Mouse (Mus musculus) gastrocnemius, postnatal 10 days (tissue): ENCODE measurements around the gene Gm21954. TPM values are rescaled to one million over a fixed set of nuclear protein-coding genes. Genes with fewer than 3 reads are reported as not detected.

ENCODE experiments used
- DNase-seq: peaks from one replicate; pipeline ENCODE4 v3.0.0; 2021; ENCODE audit warnings: mixed read lengths
- total RNA-seq, 2 experiments: library from RNA; stranded (reverse); gene quantifications; 2 replicates each; pipeline ENCODE4 v1.2.3; 2021

Gm21954 gene
- total RNA-seq, 2 experiments from 2014 or later: not detected

GRCm38 (mm10) chr3:55462904-55463668, 8.9 kb downstream of the Gm21954 start:
- no peak for DNase-seq

DNA sequence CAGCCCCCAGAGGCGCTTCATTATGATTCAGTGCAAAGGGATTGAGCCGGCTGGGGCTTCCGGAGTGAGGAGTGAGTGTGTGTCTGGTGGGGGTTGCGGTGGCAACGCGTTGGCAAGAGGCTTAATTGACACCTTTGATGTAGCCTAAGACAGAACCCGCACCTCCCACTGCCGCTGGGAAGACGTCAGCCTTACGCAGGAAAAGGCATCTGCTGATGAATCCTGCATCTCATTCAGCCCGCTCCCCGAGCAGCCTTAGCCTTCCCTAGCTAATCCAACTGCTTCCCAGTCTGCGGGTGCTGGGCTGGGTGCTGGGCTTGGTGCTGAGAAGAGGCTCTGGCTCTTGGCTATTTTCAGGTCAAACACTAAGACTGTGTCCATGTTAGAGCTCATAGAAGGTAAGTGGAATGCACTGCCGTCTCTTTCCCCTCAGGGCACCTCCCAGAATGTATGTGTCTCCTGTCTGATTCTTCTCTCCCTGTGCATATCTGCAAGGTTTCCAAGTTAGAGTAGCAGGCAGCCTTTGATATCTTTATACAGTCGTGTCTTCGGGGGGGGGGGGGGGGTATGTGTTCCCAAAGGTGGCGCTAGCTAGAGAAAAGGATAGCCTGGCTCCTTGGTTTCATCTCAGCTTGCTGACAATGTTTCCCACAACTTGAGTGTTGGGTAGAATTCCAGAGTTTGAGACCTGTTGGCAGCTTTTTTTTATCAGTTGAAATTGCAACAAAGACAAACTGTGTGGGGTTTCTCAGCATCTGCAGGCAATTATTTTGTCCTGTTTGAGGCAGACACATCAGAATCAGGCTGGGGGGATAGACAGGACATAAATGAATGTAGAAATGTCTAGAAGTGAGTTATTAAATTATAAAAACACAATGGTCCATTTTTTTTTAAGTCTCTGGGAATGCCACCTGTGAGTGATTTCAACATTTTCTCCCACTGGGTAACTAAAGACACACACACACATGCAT, 10.0 kb downstream of the Gm21954 start:
- DNase-seq: no peak

GRCm38 (mm10) chr3:55461092-55461491, 10.9 kb downstream of the Gm21954 start:
- DNase-seq: no peak

DNA sequence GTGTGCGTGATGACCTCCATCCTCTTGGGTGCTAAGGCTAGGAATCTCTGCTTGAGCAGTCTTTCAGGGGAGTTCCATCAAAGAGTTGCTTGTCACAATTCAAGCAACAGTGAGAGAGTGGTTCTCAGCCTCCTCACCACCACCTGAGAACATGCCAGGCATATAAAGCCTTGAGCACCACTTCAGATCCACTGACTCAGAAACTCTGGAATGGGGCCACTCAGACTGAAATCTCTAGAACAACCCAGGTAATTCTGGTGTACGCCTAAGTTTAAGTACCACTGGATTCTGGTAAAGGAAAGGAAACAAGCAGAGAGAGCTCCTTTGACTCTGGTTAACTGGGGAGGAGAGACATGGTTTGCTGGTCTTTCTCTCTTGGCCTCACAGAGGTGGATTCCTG, 19.5 kb downstream of the Gm21954 start:
- DNase-seq: no peak

GRCm38 (mm10) chr3:55451877-55452276, 20.1 kb downstream of the Gm21954 start:
- no peak for DNase-seq

GRCm38 (mm10) chr3:55451035-55451434, 21.0 kb downstream of the Gm21954 start:
- no peak for DNase-seq

GRCm38 (mm10) chr3:55449148-55449547, 22.9 kb downstream of the Gm21954 start:
- no peak for DNase-seq

GRCm38 (mm10) chr3:55447486-55448460, 24.2 kb downstream of the Gm21954 start:
- DNase-seq: no peak

DNA sequence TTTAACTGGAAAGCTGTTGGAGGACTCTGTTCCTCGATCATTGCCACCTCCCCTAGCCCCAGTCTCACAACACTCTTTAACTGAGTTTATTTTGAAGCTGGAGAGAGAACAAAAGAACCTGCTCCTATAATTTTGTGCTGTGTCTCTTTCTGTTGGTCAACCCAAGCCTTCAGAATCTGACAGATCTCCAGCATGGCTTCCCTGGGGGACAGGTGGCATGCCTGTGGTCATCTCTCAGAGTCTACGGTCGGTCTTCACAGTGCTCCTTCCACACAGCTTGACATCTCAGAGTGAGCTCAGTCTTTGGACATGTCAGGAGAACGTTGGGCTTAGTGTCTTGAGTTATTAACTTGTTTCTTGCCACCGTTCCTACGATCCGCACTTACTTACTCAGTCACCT, 25.3 kb downstream of the Gm21954 start:
- no peak for DNase-seq

DNA sequence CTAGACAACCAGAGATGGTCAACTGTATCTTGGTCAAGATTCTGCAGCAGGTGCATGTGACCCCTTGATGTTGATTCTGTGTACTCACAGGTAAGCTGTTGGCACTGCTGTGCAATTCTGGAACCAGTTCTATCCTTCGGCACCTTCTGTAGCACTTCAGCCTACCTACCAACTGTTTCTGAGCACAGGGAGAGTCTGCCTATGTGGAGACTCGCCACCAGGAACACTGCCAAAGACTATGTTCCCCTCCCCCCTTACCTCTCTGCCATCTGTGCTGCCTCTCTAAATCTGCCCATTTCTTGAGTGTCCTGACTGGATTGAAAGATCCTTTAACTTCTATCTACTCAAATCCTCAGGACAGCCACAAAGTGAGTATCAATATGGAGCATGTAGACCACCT, 28.3 kb downstream of the Gm21954 start:
- DNase-seq: no peak

- no peak for DNase-seq
Observed at GRCm38 (mm10) chr3:55443271-55443670, 28.7 kb downstream of the Gm21954 start.

- DNase-seq: no peak
Observed at GRCm38 (mm10) chr3:55442012-55442645, 29.9 kb downstream of the Gm21954 start.

- no peak for DNase-seq
Observed at GRCm38 (mm10) chr3:55440342-55440741, 31.7 kb downstream of the Gm21954 start.

- DNase-seq: no peak
Observed at GRCm38 (mm10) chr3:55438824-55439446, 33.1 kb downstream of the Gm21954 start.

GRCm38 (mm10) chr3:55434276-55434675, 37.7 kb downstream of the Gm21954 start:
- no peak for DNase-seq

DNA sequence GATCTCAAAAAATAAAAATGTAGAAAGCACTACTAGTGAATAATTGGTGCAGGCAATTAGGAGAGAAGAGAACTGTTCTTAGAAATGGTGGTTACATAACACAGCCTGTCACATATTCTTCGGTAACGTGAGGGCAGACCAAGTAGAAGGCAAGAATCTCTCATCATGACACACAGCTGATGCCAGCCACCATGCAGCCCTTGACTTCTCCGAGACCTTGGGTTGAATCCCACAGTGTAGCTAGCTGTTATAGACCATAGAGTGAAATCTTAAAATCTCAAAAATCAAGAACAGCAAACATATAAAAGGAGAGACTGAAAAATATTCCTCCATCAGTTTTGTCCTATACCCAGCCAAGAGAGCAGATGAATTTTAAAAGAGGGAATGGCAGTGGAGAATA, 40.8 kb downstream of the Gm21954 start:
- DNase-seq: no peak

DNA sequence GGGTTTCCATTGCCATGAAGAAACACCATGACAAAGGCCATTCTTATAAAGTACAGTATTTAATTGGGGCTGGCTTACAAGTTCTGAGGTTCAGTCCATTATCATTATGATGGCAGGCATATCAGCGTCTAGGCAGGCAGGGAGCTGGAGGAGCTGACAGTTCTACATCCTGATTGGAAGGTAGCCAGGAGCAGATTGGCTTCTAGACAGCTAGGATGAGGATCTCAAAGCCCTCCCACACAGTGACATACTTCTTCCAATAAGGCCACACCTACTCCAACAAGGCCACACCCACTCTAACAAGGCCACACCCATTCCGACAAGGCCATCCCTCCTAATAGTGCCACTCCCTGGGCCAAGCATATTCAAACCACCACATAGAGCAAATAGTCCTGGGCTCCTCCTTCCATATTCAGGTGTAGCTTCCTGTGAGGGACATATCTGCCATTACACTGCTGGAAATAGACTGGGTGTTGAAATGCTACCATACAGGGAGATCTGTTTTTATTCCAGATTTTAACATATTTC, 41.9 kb downstream of the Gm21954 start:
- DNase-seq: no peak

GRCm38 (mm10) chr3:55423640-55424397, 48.2 kb downstream of the Gm21954 start:
- DNase-seq: peak; percentile 11

GRCm38 (mm10) chr3:55420436-55421083, 51.5 kb downstream of the Gm21954 start:
- no peak for DNase-seq
